Mouse (Mus musculus) layer of hippocampus, adult 11-12 months (tissue): ENCODE data around the gene Ralgapb.

ENCODE experiments used
- DNase-seq: peaks from one replicate; pipeline ENCODE4 v3.0.0; 2022; ENCODE audit warnings: low spot score

Ralgapb gene

GRCm38 (mm10) chr2:158408997-158409594 is 552 bp upstream of the Ralgapb start:
- DNase-seq = no peak

DNA sequence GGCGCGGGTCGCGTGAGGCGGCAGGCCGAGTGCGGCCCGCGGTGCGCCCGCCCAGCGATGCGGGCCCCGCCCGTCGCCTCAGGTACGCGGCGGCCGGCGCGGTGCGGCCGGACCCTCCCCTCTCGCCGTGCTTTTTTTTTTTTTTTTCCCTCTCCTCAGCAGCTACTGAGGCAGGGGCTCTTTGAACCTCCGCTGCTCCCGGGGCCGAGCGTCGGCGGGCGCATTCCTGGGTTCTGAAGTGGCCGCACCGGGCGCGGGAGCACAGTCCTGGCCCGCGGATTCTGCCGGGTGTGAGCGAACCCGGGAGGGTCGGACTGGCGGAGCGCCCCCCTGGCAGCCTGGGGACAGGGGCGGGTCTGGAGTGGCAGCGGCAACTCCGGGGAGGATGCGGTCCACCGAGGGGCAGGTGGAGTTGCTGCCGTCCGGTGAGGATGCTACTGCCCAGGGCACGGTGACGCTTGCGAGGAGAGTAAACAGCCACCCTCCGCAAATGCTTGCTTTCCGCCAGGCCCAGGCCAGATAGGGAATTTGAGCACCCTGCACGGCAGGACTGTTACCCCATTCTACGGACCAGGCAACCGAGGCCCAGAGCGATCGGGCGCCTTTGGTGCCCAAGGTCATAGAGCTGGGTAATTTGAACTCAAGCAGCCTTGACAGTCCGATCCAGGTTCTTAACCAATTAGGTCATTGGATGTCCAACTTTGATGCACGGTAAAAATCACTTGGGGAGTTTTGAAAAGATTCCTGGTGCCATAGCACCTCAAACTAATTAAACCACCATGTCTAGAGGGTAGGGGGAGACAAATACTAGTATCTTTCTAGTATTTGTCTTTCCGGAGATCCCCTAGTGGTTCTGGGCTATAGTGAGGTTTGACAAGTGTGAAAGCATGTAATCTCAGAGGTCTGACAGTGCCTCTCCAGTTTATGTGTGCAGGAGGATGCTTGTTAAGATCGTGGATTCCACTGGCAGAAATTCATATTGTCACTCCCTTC is 670 bp downstream of the Ralgapb start:
- no peak for DNase-seq

GRCm38 (mm10) chr2:158413240-158413639 is 3.6 kb downstream of the Ralgapb start:
- DNase-seq = no peak

GRCm38 (mm10) chr2:158415826-158416225 is 6.2 kb downstream of the Ralgapb start:
- DNase-seq = no peak

GRCm38 (mm10) chr2:158418663-158419062 is 9.0 kb downstream of the Ralgapb start:
- DNase-seq = no peak

- no peak for DNase-seq
Observed at GRCm38 (mm10) chr2:158445814-158446213, 36.2 kb downstream of the Ralgapb start.

- no peak for DNase-seq
Observed at GRCm38 (mm10) chr2:158449845-158450244, 40.2 kb downstream of the Ralgapb start.

GRCm38 (mm10) chr2:158456451-158456850 is 46.8 kb downstream of the Ralgapb start:
- no peak for DNase-seq

DNA sequence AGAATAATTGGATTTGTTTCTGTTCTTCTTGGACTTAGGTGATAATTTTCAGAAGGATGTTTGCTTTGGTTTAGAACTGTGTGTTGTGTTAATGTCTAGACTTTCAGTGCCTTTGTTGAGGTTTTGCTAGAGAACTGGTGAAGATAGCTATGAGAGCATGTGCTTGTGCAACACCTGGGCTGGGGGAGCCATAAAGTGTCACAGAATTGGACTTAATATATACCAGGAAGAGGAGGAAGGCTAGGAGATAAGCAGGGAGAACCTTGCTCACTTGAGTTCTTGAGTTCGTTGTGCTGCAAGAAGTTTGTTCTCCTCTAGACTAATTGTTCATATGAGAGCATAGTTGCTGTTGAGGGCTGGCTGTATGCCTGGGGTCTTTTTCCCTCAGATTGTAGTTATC is 48.0 kb downstream of the Ralgapb start:
- DNase-seq = no peak

- no peak for DNase-seq
Observed at GRCm38 (mm10) chr2:158462450-158462849, 52.8 kb downstream of the Ralgapb start.

DNA sequence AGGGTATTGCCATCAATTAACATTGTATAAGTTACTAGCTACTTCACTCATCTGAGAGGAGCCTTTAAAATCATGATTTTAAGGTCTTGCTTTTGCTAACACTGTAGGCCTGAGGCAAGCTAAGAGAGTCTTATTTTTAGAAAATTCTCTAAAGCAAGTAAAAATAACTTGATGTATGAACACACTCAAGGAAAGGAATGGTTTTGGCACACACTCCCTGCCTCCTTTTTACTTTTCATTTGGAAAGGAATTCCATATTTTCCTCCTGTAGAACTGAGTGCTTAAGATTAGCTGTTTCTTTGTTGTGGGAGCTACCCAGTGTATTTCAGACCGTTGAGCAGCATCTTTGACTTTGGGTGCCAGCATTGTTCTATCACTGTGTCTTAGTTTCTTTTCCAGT is 64.5 kb downstream of the Ralgapb start:
- no peak for DNase-seq

DNA sequence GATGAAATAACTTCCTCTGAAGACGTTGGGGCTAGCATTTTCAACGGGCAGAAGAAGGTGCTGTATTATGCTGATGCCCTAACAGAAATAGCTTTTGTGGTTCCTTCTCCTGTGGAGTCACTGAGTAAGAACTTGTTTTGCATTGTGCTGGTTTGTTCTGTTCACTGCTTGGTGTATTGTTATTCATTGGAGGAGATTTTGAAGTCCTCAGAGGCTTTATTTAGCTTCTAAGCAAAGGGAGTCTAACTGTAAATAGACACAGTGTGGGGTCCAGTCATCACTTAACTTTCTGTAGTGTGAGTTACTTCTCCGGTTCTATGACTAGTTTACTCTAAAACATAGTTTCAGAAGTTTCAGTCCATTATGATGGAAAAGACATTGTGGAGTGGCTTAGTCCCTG is 68.0 kb downstream of the Ralgapb start:
- DNase-seq = no peak

DNA sequence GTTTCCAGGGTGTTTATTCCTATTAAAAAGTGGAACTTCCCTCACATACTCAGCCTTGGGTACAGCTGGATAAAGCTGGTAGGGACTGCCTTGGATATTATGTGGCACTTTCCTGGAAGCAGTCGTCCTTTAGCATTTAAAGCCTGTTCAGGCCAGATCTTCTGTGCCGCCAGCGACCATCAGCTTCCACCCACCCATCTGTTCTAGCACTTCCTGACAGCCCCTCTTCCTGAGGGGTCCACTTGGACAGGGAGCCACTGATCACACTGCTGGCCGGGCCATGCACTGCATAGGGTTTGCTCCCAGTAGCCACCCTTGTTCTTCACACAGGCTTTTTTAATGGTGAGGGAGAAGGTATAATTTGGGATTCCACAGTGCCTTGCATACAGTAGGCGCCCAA is 88.8 kb downstream of the Ralgapb start:
- DNase-seq = no peak

DNA sequence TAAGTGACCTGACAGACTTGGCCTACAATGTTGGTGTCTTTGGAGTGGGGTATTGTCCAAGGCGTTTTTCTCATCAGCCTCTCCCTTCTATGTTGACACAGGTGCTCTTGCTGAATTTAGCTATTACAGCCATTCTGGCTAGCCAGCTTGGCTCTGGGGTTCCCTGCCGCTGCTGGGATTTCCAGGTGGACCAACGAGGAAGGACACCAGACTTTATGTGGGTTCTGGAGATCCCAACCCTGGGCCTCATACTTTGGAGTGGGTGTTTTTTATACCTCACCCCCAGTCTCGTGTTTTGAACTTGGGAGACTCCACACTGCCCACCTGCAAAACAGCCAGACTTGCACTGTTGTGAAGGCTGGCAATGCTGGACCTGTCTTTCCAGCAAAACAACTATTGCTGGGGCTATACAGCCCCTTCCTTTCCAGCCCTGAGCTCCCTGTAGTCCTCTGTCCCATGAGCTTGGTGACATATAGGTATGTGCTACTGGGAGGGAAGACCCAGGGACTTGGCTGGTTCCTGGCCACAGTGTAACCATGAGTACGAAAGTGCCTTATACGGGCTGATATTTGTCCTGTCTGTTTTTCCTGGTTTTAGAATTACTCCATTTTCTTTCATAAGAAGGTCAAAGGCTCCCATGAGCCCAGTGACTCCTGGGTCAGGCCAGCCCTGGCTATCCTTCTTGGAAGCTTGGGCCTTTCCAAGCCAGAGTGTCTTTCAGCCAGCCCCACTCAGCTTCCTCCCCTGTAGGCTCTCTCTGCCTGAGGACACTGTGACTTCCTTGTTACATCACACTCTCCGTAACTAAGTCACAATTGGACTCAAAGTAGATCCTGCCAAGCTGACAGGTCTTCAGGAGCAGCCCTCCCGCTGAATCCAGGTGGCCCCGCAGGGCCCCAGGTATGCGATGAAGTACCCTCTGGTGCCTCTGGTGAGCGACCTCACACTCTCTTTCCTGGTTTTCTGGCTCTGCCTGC is 92.5 kb downstream of the Ralgapb start, which contains the start of gene Adig:
Gene Adig (plus strand): TSS at position 777 of the 977 bp plus-strand sequence.
- DNase-seq = no peak

GRCm38 (mm10) chr2:158503226-158503625 is 93.6 kb downstream of the Ralgapb start:
- DNase-seq = no peak

- no peak for DNase-seq
Observed at GRCm38 (mm10) chr2:158503671-158504070, 94.0 kb downstream of the Ralgapb start.

DNA sequence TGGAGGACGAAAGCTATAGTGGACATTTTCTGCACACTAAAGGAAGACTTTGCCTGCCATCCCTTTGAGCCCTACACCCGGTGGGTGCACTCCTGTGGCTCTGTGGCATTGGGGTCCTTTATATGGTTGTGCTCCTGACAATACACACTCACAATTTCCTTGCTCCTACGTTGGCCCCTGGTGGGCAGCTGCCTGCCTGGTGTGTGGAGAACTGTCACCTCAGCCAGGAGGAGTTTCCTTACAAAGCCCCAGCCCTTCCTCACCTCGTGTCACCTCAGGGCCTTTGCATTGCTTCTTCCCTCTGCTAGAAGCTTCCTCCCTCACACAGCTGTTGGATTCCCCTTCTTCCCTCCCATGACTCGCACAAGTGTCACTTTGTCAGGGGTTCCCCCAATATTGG is 96.8 kb downstream of the Ralgapb start:
- DNase-seq = no peak

GRCm38 (mm10) chr2:158507046-158507445 is 97.4 kb downstream of the Ralgapb start:
- DNase-seq = no peak

GRCm38 (mm10) chr2:158510665-158511064 is 101.0 kb downstream of the Ralgapb start:
- DNase-seq = no peak

GRCm38 (mm10) chr2:158512528-158512927 is 102.9 kb downstream of the Ralgapb start, which contains the start of gene Arhgap40:
Arhgap40 (plus strand) TSS chr2:158512796.
- DNase-seq = no peak

- DNase-seq = no peak
Observed at GRCm38 (mm10) chr2:158513821-158514336, 104.2 kb downstream of the Ralgapb start.

- DNase-seq = no peak
Observed at GRCm38 (mm10) chr2:158518583-158518982, 108.9 kb downstream of the Ralgapb start.
